Mouse (Mus musculus): Measurements from ENCODE around the gene Tiam2. TPM values are rescaled to one million over a fixed set of nuclear protein-coding genes. Genes with fewer than 3 reads are reported as not detected.

Gene Tiam2
- polyA plus RNA-seq, 1 experiment from 2014 or later, result 3.3 TPM

DNA sequence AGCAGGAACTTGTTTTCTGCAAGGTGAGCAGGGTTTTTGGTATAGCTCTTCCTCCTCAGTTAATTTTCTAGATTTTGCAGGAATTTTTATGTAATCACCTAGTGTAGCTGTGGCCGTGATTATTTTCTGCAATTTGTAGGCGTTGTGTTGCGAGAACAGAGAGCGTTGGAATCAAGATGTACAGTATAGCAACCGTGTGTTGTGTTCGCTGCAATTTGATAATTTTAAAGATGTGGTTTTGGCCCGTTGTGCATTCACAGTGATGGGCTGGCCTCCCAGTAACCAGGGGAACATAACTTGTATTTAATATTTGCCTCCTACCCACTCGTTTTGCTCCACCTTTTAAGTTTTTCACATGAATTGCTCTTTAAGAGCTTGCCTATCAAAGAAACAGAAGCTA lies 156.7 kb downstream of the Tiam2 start:
- no peaks in the 10 kb centered on the region for H3K4me1 ChIP-seq (replicated peaks; ENCODE audit: insufficient read depth, low read length)
- no peaks in the 10 kb centered on the region for H3K27me3 ChIP-seq (ENCODE audit: insufficient read depth, low read length)
- H3K27ac ChIP-seq, result no peak overlapping the region
- ATAC-seq (replicated peaks; ENCODE audit: low FRiP score, low read depth) (no peak), DNase-seq (ENCODE audit: low spot score) (no peak)
- H3K4me2 ChIP-seq (ENCODE audit: low read length), result no peak overlapping the region
- H3K4me3 ChIP-seq (replicated peaks; ENCODE audit: low read depth, low read length), result no peak overlapping the region
- no peaks in the 10 kb centered on the region for H3K36me3 ChIP-seq (ENCODE audit: insufficient read depth, low read length)
- no peak overlapping the region for H3K9ac ChIP-seq (ENCODE audit: low read depth, low read length)
- no peak for TF ChIP-seq CTCF (IDR thresholded peaks at IDR 0.05; ENCODE audit: low read depth)
- H3K9me3 ChIP-seq (replicated peaks; ENCODE audit: low read length), result no peaks in the 10 kb centered on the region
- WGBS, result 89% methylated on average over 8 of the region's 8 CpGs

DNA sequence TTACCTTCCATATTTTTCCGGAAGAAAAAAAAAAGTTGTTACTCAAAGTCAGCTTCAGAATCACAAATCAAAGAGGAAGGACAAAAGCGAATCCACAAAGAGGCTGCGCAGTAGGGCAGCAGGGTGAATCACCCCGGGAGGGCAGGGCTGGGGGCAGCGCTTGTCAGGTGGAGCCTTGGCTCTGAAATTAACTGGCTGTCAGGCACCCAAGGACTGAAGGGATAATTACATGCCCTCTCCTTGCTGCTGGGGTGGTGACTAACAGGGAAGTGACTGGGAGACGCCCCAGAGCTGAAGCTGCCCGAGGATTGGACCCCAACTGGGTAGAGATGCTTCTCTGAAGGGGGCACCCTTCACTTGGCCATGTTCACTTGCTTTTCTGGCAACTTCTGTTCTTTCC lies 159.5 kb downstream of the Tiam2 start:
- H3K4me1 ChIP-seq (replicated peaks; ENCODE audit: insufficient read depth, low read length), result no peaks in the 10 kb centered on the region
- no peak for DNase-seq (ENCODE audit: low spot score)
- WGBS, result 71% methylated on average over 7 of the region's 7 CpGs
- no peak overlapping the region for H3K4me2 ChIP-seq (ENCODE audit: low read length)
- no peak for TF ChIP-seq CTCF (IDR thresholded peaks at IDR 0.05; ENCODE audit: low read depth)
- H3K36me3 ChIP-seq (ENCODE audit: insufficient read depth, low read length), result no peaks in the 10 kb centered on the region
- H3K9ac ChIP-seq (ENCODE audit: low read depth, low read length), result no peak overlapping the region
- H3K27ac ChIP-seq, result no peak overlapping the region
- no peaks in the 10 kb centered on the region for H3K9me3 ChIP-seq (replicated peaks; ENCODE audit: low read length)
- H3K27me3 ChIP-seq (ENCODE audit: insufficient read depth, low read length), result no peaks in the 10 kb centered on the region
- ATAC-seq (replicated peaks; ENCODE audit: low FRiP score, low read depth), result no peak
- H3K4me3 ChIP-seq (replicated peaks; ENCODE audit: low read depth, low read length), result no peak overlapping the region

DNA sequence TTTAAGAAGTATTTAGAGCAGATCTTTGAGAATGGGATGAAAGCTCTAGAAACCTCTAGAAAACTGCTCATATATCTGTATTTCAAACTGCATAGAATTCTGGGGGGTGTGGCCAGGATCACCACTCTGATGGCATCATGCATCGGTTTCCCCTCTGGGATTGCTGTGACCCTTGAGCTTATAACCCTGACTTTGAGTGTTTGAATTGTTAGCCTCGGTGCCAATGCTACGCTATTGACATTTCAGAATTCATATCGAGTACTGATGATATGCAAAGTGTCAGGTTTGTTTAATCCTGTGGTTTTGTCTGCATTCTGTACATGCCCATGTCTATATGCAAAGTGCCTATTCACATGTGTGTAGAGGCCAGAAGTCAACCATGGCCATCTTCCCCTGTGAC lies 160.8 kb downstream of the Tiam2 start:
- no peaks in the 10 kb centered on the region for H3K36me3 ChIP-seq (ENCODE audit: insufficient read depth, low read length)
- H3K9me3 ChIP-seq (replicated peaks; ENCODE audit: low read length), result no peaks in the 10 kb centered on the region
- DNase-seq (ENCODE audit: low spot score) (no peak), ATAC-seq (replicated peaks; ENCODE audit: low FRiP score, low read depth) (no peak)
- H3K4me2 ChIP-seq (ENCODE audit: low read length), result no peak overlapping the region
- H3K9ac ChIP-seq (ENCODE audit: low read depth, low read length), result no peak overlapping the region
- H3K27ac ChIP-seq, result no peak overlapping the region
- no peaks in the 10 kb centered on the region for H3K27me3 ChIP-seq (ENCODE audit: insufficient read depth, low read length)
- H3K4me1 ChIP-seq (replicated peaks; ENCODE audit: insufficient read depth, low read length), result no peaks in the 10 kb centered on the region
- H3K4me3 ChIP-seq (replicated peaks; ENCODE audit: low read depth, low read length), result no peak overlapping the region
- WGBS, result 94% methylated on average over 4 of the region's 4 CpGs
- TF ChIP-seq CTCF (IDR thresholded peaks at IDR 0.05; ENCODE audit: low read depth), result no peak

DNA sequence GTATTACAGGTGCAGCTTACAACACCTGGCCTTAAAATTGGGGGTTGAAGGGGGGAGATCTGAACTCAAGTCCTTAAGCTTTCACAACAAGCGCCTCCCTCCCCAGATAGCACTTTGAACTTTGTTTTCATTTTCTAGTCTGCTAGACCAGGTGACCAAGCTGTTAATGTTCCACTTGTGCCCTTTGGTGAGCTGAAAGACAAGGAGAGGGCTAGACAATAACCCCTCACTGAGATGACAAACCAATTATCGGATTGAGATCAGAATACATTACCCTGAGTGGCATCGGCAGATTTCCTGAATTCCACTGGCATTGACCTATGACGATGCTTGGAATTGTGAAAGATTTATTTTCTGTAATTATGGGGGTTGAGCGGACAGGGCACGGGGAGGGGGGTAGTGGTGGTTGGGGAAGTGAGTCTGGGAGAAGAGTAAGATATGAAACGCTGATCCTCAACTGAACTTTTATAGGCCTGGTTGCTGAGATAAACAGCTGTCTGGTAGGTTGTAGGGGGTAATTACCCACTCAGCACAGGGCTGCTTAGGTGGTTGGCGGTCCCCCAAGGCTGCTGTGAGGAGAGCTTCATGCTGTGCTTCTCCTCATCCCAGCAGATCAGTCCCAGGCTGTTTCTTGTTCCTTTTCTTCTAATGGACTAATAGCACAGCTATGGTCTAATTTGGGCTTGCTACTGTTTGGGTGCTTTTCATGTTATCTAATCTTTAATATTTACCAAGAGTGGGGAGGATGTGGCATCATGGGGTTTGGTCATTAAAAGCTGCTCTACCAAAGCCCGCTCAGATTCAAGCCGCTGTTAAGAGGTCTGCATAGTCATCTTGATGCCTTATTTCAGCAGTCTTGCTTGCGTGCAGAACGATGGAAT lies 161.6 kb downstream of the Tiam2 start:
- ATAC-seq (replicated peaks; ENCODE audit: low FRiP score, low read depth) (no peak; the same call in 1 of the 2 replicates), DNase-seq (ENCODE audit: low spot score) (no peak)
- no peak overlapping the region for H3K9ac ChIP-seq (ENCODE audit: low read depth, low read length)
- H3K27me3 ChIP-seq (ENCODE audit: insufficient read depth, low read length), result no peaks in the 10 kb centered on the region
- no peak for TF ChIP-seq CTCF (IDR thresholded peaks at IDR 0.05; ENCODE audit: low read depth)
- WGBS, result 76% methylated on average over 12 of the region's 12 CpGs
- H3K4me1 ChIP-seq (replicated peaks; ENCODE audit: insufficient read depth, low read length), result no peaks in the 10 kb centered on the region
- H3K4me2 ChIP-seq (ENCODE audit: low read length), result no peak overlapping the region
- H3K4me3 ChIP-seq (replicated peaks; ENCODE audit: low read depth, low read length), result no peak overlapping the region
- H3K27ac ChIP-seq, result no peak overlapping the region
- no peaks in the 10 kb centered on the region for H3K36me3 ChIP-seq (ENCODE audit: insufficient read depth, low read length)
- H3K9me3 ChIP-seq (replicated peaks; ENCODE audit: low read length), result no peaks in the 10 kb centered on the region

DNA sequence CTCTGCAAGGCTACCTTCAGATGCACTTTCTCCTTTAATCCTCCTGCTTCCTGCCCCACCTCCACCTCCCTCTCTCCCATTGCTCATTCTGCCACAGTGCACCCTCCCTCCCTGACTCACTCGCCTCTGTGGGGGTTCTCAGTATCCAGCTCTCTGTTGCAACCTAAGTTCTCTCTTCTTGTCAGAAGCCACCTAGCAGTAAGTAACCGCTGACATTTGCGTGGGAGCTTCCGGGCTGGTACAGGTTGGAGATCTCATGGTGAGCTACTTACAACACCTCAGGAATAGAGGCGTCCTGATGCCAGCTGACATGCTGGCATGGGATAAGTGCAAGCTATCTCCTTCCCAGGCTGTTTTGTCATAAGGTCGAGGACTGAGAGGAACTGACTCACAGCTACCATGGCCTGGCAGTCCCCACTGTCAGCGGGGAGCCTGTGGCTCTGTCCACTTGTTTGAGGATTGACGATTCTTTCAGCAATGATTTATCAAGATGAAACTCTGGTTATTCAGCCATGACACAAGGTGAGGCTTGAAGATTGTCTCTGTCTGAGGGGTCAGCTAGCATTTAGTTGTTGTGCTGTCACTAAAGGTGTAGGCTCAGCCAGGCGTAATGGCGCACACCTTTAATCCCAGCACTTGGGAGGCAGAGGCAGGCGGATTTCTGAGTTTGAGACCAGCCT lies 164.0 kb downstream of the Tiam2 start:
- H3K4me1 ChIP-seq (replicated peaks; ENCODE audit: insufficient read depth, low read length), result no peaks in the 10 kb centered on the region
- no peak overlapping the region for H3K27ac ChIP-seq
- no peaks in the 10 kb centered on the region for H3K36me3 ChIP-seq (ENCODE audit: insufficient read depth, low read length)
- no peak; the same call in 1 of the 2 replicates for ATAC-seq (replicated peaks; ENCODE audit: low FRiP score, low read depth)
- no peaks in the 10 kb centered on the region for H3K27me3 ChIP-seq (ENCODE audit: insufficient read depth, low read length)
- no peak overlapping the region for H3K9ac ChIP-seq (ENCODE audit: low read depth, low read length)
- no peak for TF ChIP-seq CTCF (IDR thresholded peaks at IDR 0.05; ENCODE audit: low read depth)
- no peak overlapping the region for H3K4me3 ChIP-seq (replicated peaks; ENCODE audit: low read depth, low read length)
- H3K4me2 ChIP-seq (ENCODE audit: low read length), result no peak overlapping the region
- H3K9me3 ChIP-seq (replicated peaks; ENCODE audit: low read length), result no peaks in the 10 kb centered on the region
- 76% methylated on average over 11 of the region's 11 CpGs for WGBS
- no peak for DNase-seq (ENCODE audit: low spot score)

DNA sequence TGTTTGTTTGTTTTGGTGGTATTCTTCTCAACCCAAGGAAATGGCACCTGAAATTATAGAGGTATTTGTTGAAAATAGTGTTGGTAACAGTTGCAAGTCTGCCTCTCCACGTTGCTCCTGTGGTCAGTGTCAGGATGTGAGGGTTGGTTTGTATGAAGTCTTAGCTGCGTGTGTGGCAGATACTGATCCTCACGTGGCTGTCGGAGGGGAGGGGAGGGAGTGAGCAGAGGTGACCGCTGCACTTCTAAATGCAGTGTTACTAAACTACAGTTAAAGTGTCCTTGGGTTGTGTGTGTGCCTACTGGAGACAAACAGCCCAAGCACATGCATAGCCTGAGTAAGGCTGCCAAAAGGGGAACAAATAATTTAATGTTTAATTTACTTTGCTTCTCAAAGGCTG lies 164.7 kb downstream of the Tiam2 start:
- Histone ChIP-seq H3K36me3 (ENCODE audit: insufficient read depth, low read length) (no peaks in the 10 kb centered on the region), H3K9me3 (replicated peaks; ENCODE audit: low read length) (no peaks in the 10 kb centered on the region), H3K4me2 (ENCODE audit: low read length) (no peak overlapping the region), H3K4me1 (replicated peaks; ENCODE audit: insufficient read depth, low read length) (no peaks in the 10 kb centered on the region), H3K27me3 (ENCODE audit: insufficient read depth, low read length) (no peaks in the 10 kb centered on the region), H3K27ac (no peak overlapping the region), H3K4me3 (replicated peaks; ENCODE audit: low read depth, low read length) (no peak overlapping the region), H3K9ac (ENCODE audit: low read depth, low read length) (no peak overlapping the region)
- 72% methylated on average over 5 of the region's 5 CpGs for WGBS
- DNase-seq (ENCODE audit: low spot score) (no peak), ATAC-seq (replicated peaks; ENCODE audit: low FRiP score, low read depth) (no peak)
- TF ChIP-seq CTCF (IDR thresholded peaks at IDR 0.05; ENCODE audit: low read depth), result no peak
